Mouse (Mus musculus) naive thymus-derived CD4-positive, alpha-beta T cell, adult 5 months (primary cell): ENCODE measurements around the gene Pdcd1. TPM values are rescaled to one million over a fixed set of nuclear protein-coding genes. Genes with fewer than 3 reads are reported as not detected.

Experiments used
- polyA plus RNA-seq: library from polyadenylated mRNA; unstranded; fragments of 100-300 nt; shearing (Covaris generic); gene quantifications from one replicate; pipeline ENCODE4 v1.2.1, GENCODE M21; 2017

Gene Pdcd1
- polyA plus RNA-seq: 8.5 TPM

DNA sequence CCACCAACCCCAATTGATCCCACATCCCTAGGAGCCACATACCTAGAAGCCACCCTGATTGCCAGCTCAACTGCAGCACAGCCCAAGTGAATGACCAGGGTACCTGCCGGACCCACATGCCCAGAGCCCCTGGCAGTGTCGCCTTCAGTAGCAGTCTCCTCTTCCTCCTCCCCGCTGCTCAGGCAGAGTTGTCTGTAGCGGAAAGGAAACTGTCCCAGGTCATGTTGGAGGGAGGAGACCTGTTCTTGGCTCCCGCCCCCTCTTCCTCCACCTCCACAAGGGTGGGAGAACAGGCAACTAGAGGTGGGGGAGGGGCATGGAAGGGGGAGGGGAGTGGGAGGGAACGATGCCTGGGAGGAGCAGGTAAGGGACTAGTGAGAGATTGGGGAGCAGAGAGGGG lies at the start of gene Pdcd1:
Gene Pdcd1, minus strand, starts transcription at position 181 of the 400 bp plus-strand sequence.

DNA sequence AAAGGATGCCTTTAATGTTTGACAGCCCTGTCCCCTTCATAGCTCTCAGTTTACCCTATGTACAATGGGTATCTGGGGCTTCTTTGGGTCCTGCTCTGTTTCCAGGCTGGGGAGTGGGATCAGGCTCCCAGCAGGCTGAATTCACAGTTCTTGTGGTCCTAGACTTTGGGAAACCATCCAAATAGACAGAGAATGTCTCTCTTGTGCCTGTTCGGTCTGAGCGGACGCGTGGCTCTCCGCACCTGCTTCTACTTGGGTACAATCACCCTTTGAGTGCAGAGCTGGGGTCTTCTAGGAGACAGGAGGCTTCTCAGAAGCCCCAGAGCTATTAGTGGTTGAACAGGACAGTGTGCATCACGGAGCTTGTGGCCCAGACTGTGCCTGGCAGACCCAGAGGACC lies 32.2 kb downstream of the Pdcd1 start, which contains the start of gene Neu4:
Gene Neu4, plus strand, starts transcription at position 301 of the 400 bp plus-strand sequence.

DNA sequence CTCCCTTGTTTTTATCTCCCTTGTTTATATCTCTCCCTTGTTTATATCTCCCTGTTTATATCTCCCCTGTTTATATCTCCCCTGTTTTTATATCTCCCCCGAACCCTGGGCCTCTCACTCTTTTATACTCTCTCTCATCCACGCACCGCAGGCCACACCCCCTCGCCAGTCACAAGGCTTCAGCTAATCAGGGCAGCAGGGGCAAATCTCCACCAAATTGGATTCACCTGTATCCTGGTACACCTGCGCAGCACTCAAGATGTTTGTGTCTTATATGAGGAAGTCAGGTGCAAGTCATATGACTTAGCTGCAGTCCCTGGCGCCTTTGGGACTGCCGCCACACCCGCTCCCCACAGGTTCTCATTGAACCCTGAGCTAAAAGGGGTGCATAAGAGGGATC lies 62.1 kb downstream of the Pdcd1 start, which contains the start of gene Gal3st2c:
Gene Gal3st2c, plus strand, starts transcription at position 301 of the 400 bp plus-strand sequence.

Other genes starting within 250 kb of the Pdcd1 start
- gene Ing5, start 248.6 kb downstream of the Pdcd1 start, polyA plus RNA-seq: 53.6 TPM
- gene D2hgdh, start 227.6 kb downstream of the Pdcd1 start, polyA plus RNA-seq: 30.2 TPM
- gene Gal3st2, start 191.2 kb downstream of the Pdcd1 start, polyA plus RNA-seq: not detected
- 0.12 TPM for gene Gal3st2b, start 134.2 kb downstream of the Pdcd1 start, polyA plus RNA-seq
- gene Gal3st2c, start 62.0 kb downstream of the Pdcd1 start, polyA plus RNA-seq: 0.06 TPM
- not detected for gene Neu4, start 32.1 kb downstream of the Pdcd1 start, polyA plus RNA-seq